Mouse (Mus musculus) MEL (cell line): ENCODE data around the gene Adam8. TPM values are rescaled to one million over a fixed set of nuclear protein-coding genes. Genes with fewer than 3 reads are reported as not detected.
A peak's percentile ranks its signal among the peaks of the same experiment; 100 is the strongest.

Source experiments
- DNase-seq: peaks from one replicate; pipeline ENCODE4 v3.0.0; 2011; ENCODE audit warnings: low read depth, low spot score
- H3K27ac ChIP-seq: 2 replicates; pipeline ENCODE4 v1.5.1; 2012; ENCODE audit warnings: low read depth, mild to moderate bottlenecking, control low read depth, low read length, moderate library complexity; ENCODE audit not compliant: control insufficient read depth
- H3K27me3 ChIP-seq, 2 experiments: fragments of 150-350 bp in 1 of 2; sonication (generic) in 1 of 2; 2 replicates each; pipeline ENCODE4 v1.6.1; 2012; ENCODE audit warnings: low read length in 2 of 2, mild to moderate bottlenecking in 2 of 2, improper control_type of control experiment in 1 of 2, moderate library complexity in 1 of 2; ENCODE audit not compliant: insufficient read depth in 2 of 2, control insufficient read depth in 1 of 2
- H3K36me3 ChIP-seq, 2 experiments: 2 replicates each; pipeline ENCODE4 v1.6.1; 2012 to 2014; ENCODE audit warnings: low read length in 2 of 2, improper control_type of control experiment in 1 of 2, inconsistent platforms in 1 of 2, mild to moderate bottlenecking in 1 of 2; ENCODE audit not compliant: insufficient read depth in 2 of 2, control insufficient read depth in 1 of 2
- H3K4me1 ChIP-seq, 2 experiments: fragments of 150-350 bp in 1 of 2; sonication (generic) in 1 of 2; 2 replicates each; pipeline ENCODE4 v1.6.1; 2012; ENCODE audit warnings: low read length in 2 of 2, improper control_type of control experiment in 1 of 2, mild to moderate bottlenecking in 1 of 2; ENCODE audit not compliant: insufficient read depth in 2 of 2, control insufficient read depth in 1 of 2
- H3K4me3 ChIP-seq, 2 experiments: fragments of 150-350 bp in 1 of 2; sonication (generic) in 1 of 2; 2 replicates each; pipeline ENCODE4 v1.5.1; 2012; ENCODE audit warnings: low read depth in 2 of 2, low read length in 2 of 2, mild to moderate bottlenecking in 2 of 2, moderate library complexity in 2 of 2, control low read depth in 1 of 2, improper control_type of control experiment in 1 of 2; ENCODE audit not compliant: control insufficient read depth in 1 of 2, insufficient read depth in 1 of 2
- H3K79me2 ChIP-seq: 2 replicates; pipeline ENCODE4 v1.6.1; 2012; ENCODE audit warnings: mild to moderate bottlenecking, low read length, moderate library complexity; ENCODE audit not compliant: control insufficient read depth, poor library complexity, insufficient read depth
- H3K9ac ChIP-seq: 2 replicates; pipeline ENCODE4 v1.6.1; 2012; ENCODE audit warnings: low read depth, mild to moderate bottlenecking, control low read depth, low read length, moderate library complexity; ENCODE audit not compliant: control insufficient read depth, poor library complexity, severe bottlenecking
- H3K9me3 ChIP-seq: fragments of 150-350 bp; sonication (generic); replicated peaks from 2 replicates; pipeline ENCODE4 v1.6.1; 2012; ENCODE audit warnings: mild to moderate bottlenecking, low read length, improper control_type of control experiment, moderate library complexity; ENCODE audit not compliant: insufficient read depth
- CHD1 ChIP-seq: IDR thresholded peaks from 2 replicates; pipeline ENCODE4 v1.6.1; 2012; ENCODE audit warnings: low read depth, mild to moderate bottlenecking, inconsistent platforms, low read length, improper control_type of control experiment
- E2F4 ChIP-seq: IDR thresholded peaks from 2 replicates; pipeline ENCODE4 v1.6.1; 2011; ENCODE audit warnings: low read depth, low read length, improper control_type of control experiment, borderline replicate concordance
- ELF1 ChIP-seq: IDR thresholded peaks from 2 replicates; pipeline ENCODE4 v1.6.1; 2014; ENCODE audit warnings: low read depth, mild to moderate bottlenecking, inconsistent platforms, low read length, improper control_type of control experiment, moderate library complexity
- EP300 ChIP-seq, 2 experiments: IDR thresholded peaks; 2 replicates each; pipeline ENCODE4 v1.6.1; 2011; ENCODE audit warnings: improper control_type of control experiment in 2 of 2, low read length in 2 of 2, low read depth in 1 of 2, mild to moderate bottlenecking in 1 of 2
- GABPA ChIP-seq: IDR thresholded peaks from 2 replicates; pipeline ENCODE4 v1.6.1; 2012; ENCODE audit warnings: low read depth, mild to moderate bottlenecking, inconsistent platforms, low read length, improper control_type of control experiment, moderate library complexity
- HCFC1 ChIP-seq: IDR thresholded peaks from 2 replicates; pipeline ENCODE4 v1.6.1; 2012; ENCODE audit warnings: low read depth, mild to moderate bottlenecking, inconsistent platforms, low read length, improper control_type of control experiment, moderate library complexity
- JUND ChIP-seq: IDR thresholded peaks from 2 replicates; pipeline ENCODE4 v1.6.1; 2011; ENCODE audit warnings: low read depth, mild to moderate bottlenecking, improper control_type of control experiment, low read length
- KAT2A ChIP-seq: conservative IDR thresholded peaks from 2 replicates; pipeline ENCODE4 v1.6.1; 2012; ENCODE audit warnings: low read depth, low read length, improper control_type of control experiment, inconsistent platforms
- MAX ChIP-seq: IDR thresholded peaks from 2 replicates; pipeline ENCODE4 v1.6.1; 2011; ENCODE audit warnings: low read length, improper control_type of control experiment
- MXI1 ChIP-seq: IDR thresholded peaks from 2 replicates; pipeline ENCODE4 v1.6.1; 2011; ENCODE audit warnings: mild to moderate bottlenecking, low read depth, low read length, improper control_type of control experiment
- MYB ChIP-seq: IDR thresholded peaks from 2 replicates; pipeline ENCODE4 v1.6.1; 2011; ENCODE audit warnings: mild to moderate bottlenecking, low read depth, low read length, improper control_type of control experiment
- MYC ChIP-seq: IDR thresholded peaks from 2 replicates; pipeline ENCODE4 v1.6.1; 2011; ENCODE audit warnings: low read depth, mild to moderate bottlenecking, low read length, improper control_type of control experiment, moderate library complexity
- NELFE ChIP-seq: IDR thresholded peaks from 2 replicates; pipeline ENCODE4 v1.6.1; 2011; ENCODE audit warnings: low read depth, low read length, improper control_type of control experiment
- NRF1 ChIP-seq: IDR thresholded peaks from 2 replicates; pipeline ENCODE4 v1.6.1; 2014; ENCODE audit warnings: low read depth, mild to moderate bottlenecking, inconsistent platforms, low read length, improper control_type of control experiment, moderate library complexity; ENCODE audit not compliant: poor library complexity, insufficient read depth, severe bottlenecking
- POLR2A ChIP-seq, 2 experiments: IDR thresholded peaks; 2 replicates each; pipeline ENCODE4 v1.6.1; 2011 to 2012; ENCODE audit warnings: low read length in 2 of 2, mild to moderate bottlenecking in 2 of 2, control low read depth in 1 of 2, improper control_type of control experiment in 1 of 2, low read depth in 1 of 2, moderate library complexity in 1 of 2; ENCODE audit not compliant: control insufficient read depth in 1 of 2, insufficient read depth in 1 of 2, poor library complexity in 1 of 2
- POLR2AphosphoS2 ChIP-seq: IDR thresholded peaks from 2 replicates; pipeline ENCODE4 v1.6.1; 2011; ENCODE audit warnings: low read length, improper control_type of control experiment
- RCOR1 ChIP-seq: IDR thresholded peaks from 2 replicates; pipeline ENCODE4 v1.6.1; 2012; ENCODE audit warnings: low read depth, mild to moderate bottlenecking, inconsistent platforms, low read length, improper control_type of control experiment
- SIN3A ChIP-seq: IDR thresholded peaks from 2 replicates; pipeline ENCODE4 v1.6.1; 2012; ENCODE audit warnings: low read length, improper control_type of control experiment, inconsistent platforms
- SMC3 ChIP-seq: IDR thresholded peaks from 2 replicates; pipeline ENCODE4 v1.6.1; 2011; ENCODE audit warnings: low read depth, low read length, improper control_type of control experiment
- TAL1 ChIP-seq: IDR thresholded peaks from 2 replicates; pipeline ENCODE4 v1.6.1; 2012; ENCODE audit warnings: mild to moderate bottlenecking, inconsistent platforms, low read length, moderate library complexity, mixed read lengths
- TBP ChIP-seq: IDR thresholded peaks from 2 replicates; pipeline ENCODE4 v1.8.0; 2011; ENCODE audit warnings: low read depth, low read length, improper control_type of control experiment
- TCF12 ChIP-seq: IDR thresholded peaks from 2 replicates; pipeline ENCODE4 v1.6.1; 2014; ENCODE audit warnings: low read depth, mild to moderate bottlenecking, inconsistent platforms, low read length, improper control_type of control experiment, moderate library complexity
- UBTF ChIP-seq: IDR thresholded peaks from 2 replicates; pipeline ENCODE4 v1.6.1; 2012; ENCODE audit warnings: low read depth, mild to moderate bottlenecking, inconsistent platforms, low read length, improper control_type of control experiment, moderate library complexity, borderline replicate concordance; ENCODE audit not compliant: insufficient read depth
- USF1 ChIP-seq: IDR thresholded peaks from 2 replicates; pipeline ENCODE4 v1.6.1; 2014; ENCODE audit warnings: low read depth, mild to moderate bottlenecking, inconsistent platforms, low read length, improper control_type of control experiment, moderate library complexity
- USF2 ChIP-seq, 2 experiments: IDR thresholded peaks; 2 replicates each; pipeline ENCODE4 v1.6.1; 2011 to 2012; ENCODE audit warnings: improper control_type of control experiment in 2 of 2, low read length in 2 of 2, borderline replicate concordance in 1 of 2, inconsistent platforms in 1 of 2, low read depth in 1 of 2, mild to moderate bottlenecking in 1 of 2; ENCODE audit not compliant: insufficient read depth in 1 of 2
- ZNF384 ChIP-seq: IDR thresholded peaks from 2 replicates; pipeline ENCODE4 v1.6.1; 2012; ENCODE audit warnings: low read depth, mild to moderate bottlenecking, inconsistent platforms, low read length, improper control_type of control experiment
- polyA plus RNA-seq, 2 experiments: library from polyadenylated mRNA; stranded (reverse) in 1 of 2; unstranded in 1 of 2; fragments of >175 nt in 1 of 2; fragments of >200 nt in 1 of 2; gene quantifications; 2 replicates each; pipeline versions ENCODE4 v1.2.1 to v1.2.4; 2012; ENCODE audit warnings: low replicate concordance in 2 of 2, low read depth in 1 of 2; ENCODE audit not compliant: insufficient read length in 2 of 2, insufficient read depth in 1 of 2, missing spikeins in 1 of 2
- total RNA-seq: library from RNA; depleted of rRNA; stranded (reverse); fragments of 300-350 nt; gene quantifications from 2 replicates; pipeline ENCODE4 v1.2.3, GENCODE M21; 2012

The Adam8 gene
- total and polyA plus RNA-seq, 3 experiments: 0.39 to 0.50 TPM; not detected in 1

- peaks cover 0 to 11% of the 10 kb centered on the region in 2 experiments; a peak in 2 of 4 replicates for H3K4me1 ChIP-seq
- peak within 1 kb of the TSS; percentile 61 to 89 for H3K4me3 ChIP-seq
- H3K27ac ChIP-seq: peak within 1 kb of the TSS; percentile 66
- peaks cover 9% of the 10 kb centered on the region for H3K79me2 ChIP-seq
- no peak for TF ChIP-seq EP300 (IDR thresholded peaks at IDR 0.05; ENCODE audit: low read depth in 1 of 2, low read length in 2 of 2)
- peak; percentile 72 to 86; a peak in 3 of 4 replicates for TF ChIP-seq POLR2A (IDR thresholded peaks at IDR 0.05; ENCODE audit: control insufficient read depth in 1 of 2, insufficient read depth in 1 of 2, low read depth in 1 of 2, low read length in 2 of 2, poor library complexity in 1 of 2)
- TF ChIP-seq MYC: peak; percentile 55; the same call in 1 of the 2 replicates
- peak; percentile 42; the same call in 1 of the 2 replicates for TF ChIP-seq POLR2AphosphoS2
- TF ChIP-seq KAT2A: no peak; the same call in 1 of the 2 replicates
- no peak for TF ChIP-seq USF2 (IDR thresholded peaks at IDR 0.05; ENCODE audit: borderline replicate concordance in 1 of 2, insufficient read depth in 1 of 2, low read depth in 1 of 2, low read length in 2 of 2)
- TF ChIP-seq USF1: no peak
- TF ChIP-seq ZNF384: no peak
- TF ChIP-seq TBP: peak; percentile 7; the same call in 1 of the 2 replicates
- TF ChIP-seq E2F4: peak; percentile 86; the same call in 1 of the 2 replicates
- TF ChIP-seq HCFC1: peak; percentile 90
- peak; percentile 53; the same call in 1 of the 2 replicates for TF ChIP-seq ELF1
- no peak for TF ChIP-seq SMC3
- peak; percentile 67 for TF ChIP-seq NELFE
- no peak for TF ChIP-seq TAL1
- TF ChIP-seq TCF12: peak; percentile 55; the same call in 1 of the 2 replicates
- TF ChIP-seq JUND: no peak
- no peak for TF ChIP-seq GABPA
- no peak for TF ChIP-seq UBTF
- peak; percentile 52 for TF ChIP-seq MAX
- peak; percentile 77 for TF ChIP-seq SIN3A
- TF ChIP-seq MXI1: peak; percentile 56
- no peak for TF ChIP-seq CHD1
- no peak for TF ChIP-seq NRF1
- no peak for TF ChIP-seq RCOR1
- TF ChIP-seq MYB: no peak
- H3K36me3 ChIP-seq: peaks cover 4 to 6% of the 10 kb centered on the region in 2 experiments; a peak in 3 of 4 replicates
- H3K9me3 ChIP-seq: no peaks in the 10 kb centered on the region
- peak; percentile 95 for DNase-seq
- peak within 1 kb of the TSS; percentile 93 for H3K9ac ChIP-seq
- no peaks in the 10 kb centered on the region for H3K27me3 ChIP-seq
Observed at GRCm38 (mm10) chr7:140036281-140037170, 44.2 kb upstream of the Adam8 start, which contains the start of the genes Zfp511 and Tubgcp2. Zfp511 (plus strand) TSS chr7:140036391. Tubgcp2 (minus strand) TSS chr7:140036669.
